Mouse (Mus musculus) CH12.LX (cell line): ENCODE results near the gene I830077J02Rik. TPM values are rescaled to one million over a fixed set of nuclear protein-coding genes. Genes with fewer than 3 reads are reported as not detected.

Source experiments
- DNase-seq: peaks from one replicate; pipeline ENCODE4 v3.0.0-alpha.2; 2013; ENCODE audit errors: extremely low read depth
- H3K27ac ChIP-seq: 2 replicates; pipeline ENCODE4 v1.5.1; 2012; ENCODE audit warnings: low read depth, mild to moderate bottlenecking, control low read depth, moderate library complexity; ENCODE audit not compliant: insufficient read depth
- H3K27me3 ChIP-seq: replicated peaks from 2 replicates; pipeline ENCODE3; 2012; ENCODE audit warnings: inconsistent platforms
- H3K36me3 ChIP-seq, 2 experiments: replicated peaks in 1 of 2; 2 replicates each; pipeline versions ENCODE3 to v1.6.1; 2012; ENCODE audit warnings: inconsistent platforms in 1 of 2, low read length in 1 of 2, mild to moderate bottlenecking in 1 of 2, mixed read lengths in 1 of 2, moderate library complexity in 1 of 2; ENCODE audit not compliant: control insufficient read depth in 1 of 2, insufficient read depth in 1 of 2
- H3K4me1 ChIP-seq, 2 experiments: 2 replicates each; pipeline ENCODE4 v1.6.1; 2012; ENCODE audit warnings: inconsistent platforms in 1 of 2, moderate library complexity in 1 of 2; ENCODE audit not compliant: insufficient read depth in 2 of 2, control insufficient read depth in 1 of 2
- H3K4me2 ChIP-seq: 2 replicates; pipeline ENCODE4 v1.6.1; 2012; ENCODE audit warnings: low read depth, mild to moderate bottlenecking, control low read depth; ENCODE audit not compliant: poor library complexity, insufficient read depth, severe bottlenecking
- H3K4me3 ChIP-seq, 3 experiments: fragments of 150-350 bp in 1 of 3; sonication (generic) in 1 of 3; replicated peaks in 1 of 3; 2 replicates each; pipeline versions ENCODE3 to v1.5.1; 2011 to 2012; ENCODE audit warnings: low read depth in 2 of 3, low read length in 2 of 3, mild to moderate bottlenecking in 2 of 3, moderate library complexity in 2 of 3, control low read depth in 1 of 3, improper control_type of control experiment in 1 of 3, inconsistent platforms in 1 of 3, mixed read lengths in 1 of 3; ENCODE audit not compliant: poor library complexity in 1 of 3
- H3K79me2 ChIP-seq: replicated peaks from 2 replicates; pipeline ENCODE4 v1.6.1; 2012; ENCODE audit warnings: mild to moderate bottlenecking, moderate library complexity; ENCODE audit not compliant: control insufficient read depth, poor library complexity, insufficient read depth, severe bottlenecking; ENCODE audit errors: extremely low read depth
- H3K9ac ChIP-seq: 2 replicates; pipeline ENCODE4 v1.6.1; 2012; ENCODE audit warnings: low read depth, mild to moderate bottlenecking, control low read depth, moderate library complexity; ENCODE audit not compliant: insufficient read depth
- H3K9me3 ChIP-seq: replicated peaks from 2 replicates; pipeline ENCODE3; 2012; ENCODE audit warnings: low read length, inconsistent platforms, mixed read lengths
- BHLHE40 ChIP-seq: IDR thresholded peaks from 2 replicates; pipeline ENCODE4 v1.6.1; 2011; ENCODE audit warnings: mild to moderate bottlenecking, low read depth, low read length, improper control_type of control experiment
- E2F4 ChIP-seq: IDR thresholded peaks from 2 replicates; pipeline ENCODE4 v1.6.1; 2011; ENCODE audit warnings: low read depth, low read length, improper control_type of control experiment; ENCODE audit not compliant: insufficient replicate concordance
- ELF1 ChIP-seq: IDR thresholded peaks from 2 replicates; pipeline ENCODE4 v1.6.1; 2014; ENCODE audit warnings: low read depth, mild to moderate bottlenecking, inconsistent platforms, low read length, improper control_type of control experiment
- MAFK ChIP-seq: IDR thresholded peaks from 2 replicates; pipeline ENCODE4 v1.6.1; 2011; ENCODE audit warnings: low read length, improper control_type of control experiment; ENCODE audit not compliant: insufficient replicate concordance
- MEF2A ChIP-seq: IDR thresholded peaks from 2 replicates; pipeline ENCODE4 v1.6.1; 2014; ENCODE audit warnings: low read depth, mild to moderate bottlenecking, inconsistent platforms, low read length, improper control_type of control experiment, borderline replicate concordance
- NRF1 ChIP-seq: IDR thresholded peaks from 2 replicates; pipeline ENCODE4 v1.6.1; 2014; ENCODE audit warnings: low read depth, mild to moderate bottlenecking, inconsistent platforms, low read length, improper control_type of control experiment, moderate library complexity
- PAX5 ChIP-seq: IDR thresholded peaks from 2 replicates; pipeline ENCODE4 v1.6.1; 2012; ENCODE audit warnings: low read length, inconsistent platforms, mixed read lengths
- POLR2A ChIP-seq: IDR thresholded peaks from 2 replicates; pipeline ENCODE4 v1.6.1; 2011; ENCODE audit warnings: low read depth, mild to moderate bottlenecking, improper control_type of control experiment, low read length
- RAD21 ChIP-seq: IDR thresholded peaks from 2 replicates; pipeline ENCODE4 v1.6.1; 2011; ENCODE audit warnings: low read depth, mild to moderate bottlenecking, low read length, improper control_type of control experiment, moderate library complexity
- SMC3 ChIP-seq: IDR thresholded peaks from 2 replicates; pipeline ENCODE4 v1.6.1; 2011; ENCODE audit warnings: low read depth, low read length, improper control_type of control experiment
- TCF12 ChIP-seq: IDR thresholded peaks from 2 replicates; pipeline ENCODE4 v1.6.1; 2014; ENCODE audit warnings: low read depth, mild to moderate bottlenecking, inconsistent platforms, low read length, improper control_type of control experiment
- UBTF ChIP-seq: IDR thresholded peaks from 2 replicates; pipeline ENCODE4 v1.6.1; 2012; ENCODE audit warnings: low read depth, mild to moderate bottlenecking, inconsistent platforms, low read length, improper control_type of control experiment, moderate library complexity
- ZC3H11A ChIP-seq: IDR thresholded peaks from 2 replicates; pipeline ENCODE4 v1.6.1; 2012; ENCODE audit warnings: low read depth, mild to moderate bottlenecking, inconsistent platforms, low read length, improper control_type of control experiment
- dilution Hi-C: fragments of 300-500 bp; cut with MboI; formaldehyde crosslinking; loops from 2 replicates; pipeline ENCODE4 v1.14.3; 2020; ENCODE audit warnings: low sequenced_read_pairs; ENCODE audit not compliant: extremely low pct_unique_long_range_greater_than_20kb, extremely low pct_ligation_motif_present
- in situ Hi-C: fragments of 300-500 bp; cut with MboI; formaldehyde crosslinking; loops from 3 replicates; pipeline ENCODE4 v1.14.3; 2019; ENCODE audit warnings: low sequenced_read_pairs, low pct_ligation_motif_present, low pct_unique_long_range_greater_than_20kb, mixed read lengths
- polyA plus RNA-seq: library from polyadenylated mRNA; unstranded; fragments of >175 nt; gene quantifications from 2 replicates; pipeline ENCODE4 v1.2.1, GENCODE M21; 2012; ENCODE audit warnings: low read depth; ENCODE audit not compliant: insufficient read length
- total RNA-seq, 2 experiments: library from RNA; depleted of rRNA; stranded (reverse); fragments of 300-350 nt in 1 of 2; fragments of >200 nt in 1 of 2; gene quantifications; 2 replicates each; pipeline ENCODE4 v1.2.3; 2012 to 2014

Gene I830077J02Rik
- total and polyA plus RNA-seq, 3 experiments, result 1.3 to 10.2 (median 2.9) TPM

DNA sequence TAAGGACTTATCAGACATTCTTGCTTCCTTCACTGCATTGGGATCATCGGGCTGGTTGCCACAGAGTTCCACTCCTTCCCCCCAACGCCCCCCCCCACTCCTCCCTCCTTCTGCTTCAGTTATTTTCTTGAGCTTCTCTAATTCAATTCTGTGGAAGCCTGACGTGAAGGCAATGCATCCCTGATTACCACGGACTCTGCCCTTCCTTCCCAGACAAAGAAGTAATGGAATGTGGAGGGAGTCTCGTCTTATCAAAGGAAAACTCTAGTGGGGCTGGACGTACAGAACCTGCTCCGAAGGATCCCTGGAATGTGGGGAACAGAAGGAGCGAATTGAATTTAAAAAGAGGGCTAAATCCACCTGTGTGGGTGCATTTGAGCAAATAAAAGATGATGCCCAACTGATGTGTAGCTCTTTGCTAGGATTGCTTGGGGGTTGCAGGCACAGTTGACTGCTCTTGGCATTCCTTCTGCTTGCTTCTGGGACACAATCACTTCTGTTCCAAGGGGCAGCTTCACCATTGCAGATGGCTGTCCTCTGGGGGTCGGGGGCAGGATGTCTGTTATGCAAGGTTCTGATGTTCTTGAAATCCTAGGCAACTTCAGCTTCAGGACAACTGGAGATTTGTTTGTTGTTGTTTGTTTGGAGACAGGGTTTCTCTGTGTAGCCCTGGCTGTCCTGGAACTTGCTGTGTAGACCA, 24.4 kb downstream of the I830077J02Rik start:
- Histone ChIP-seq H3K79me2 (no peaks in the 10 kb centered on the region), H3K36me3 (peaks cover 0 to 2% of the 10 kb centered on the region in 2 experiments), H3K27me3 (no peaks in the 10 kb centered on the region), H3K9me3 (no peaks in the 10 kb centered on the region), H3K9ac (no peak overlapping the region), H3K4me2 (no peak overlapping the region), H3K27ac (no peak overlapping the region), H3K4me1 (peaks cover 18 to 58% of the 10 kb centered on the region in 2 experiments), H3K4me3 (no peak overlapping the region)
- DNase-seq, result no peak
- in situ Hi-C loops (no loop called here), dilution Hi-C loops (loop anchor here (25.0 kb wide), 1 partner anchor 221 kb away; the partner anchor contains the start of gene Ddx20)
- TF ChIP-seq NRF1 (no peak), BHLHE40 (no peak), PAX5 (no peak), TCF12 (no peak), RAD21 (no peak), E2F4 (no peak), ELF1 (no peak), SMC3 (no peak), MAFK (no peak)

DNA sequence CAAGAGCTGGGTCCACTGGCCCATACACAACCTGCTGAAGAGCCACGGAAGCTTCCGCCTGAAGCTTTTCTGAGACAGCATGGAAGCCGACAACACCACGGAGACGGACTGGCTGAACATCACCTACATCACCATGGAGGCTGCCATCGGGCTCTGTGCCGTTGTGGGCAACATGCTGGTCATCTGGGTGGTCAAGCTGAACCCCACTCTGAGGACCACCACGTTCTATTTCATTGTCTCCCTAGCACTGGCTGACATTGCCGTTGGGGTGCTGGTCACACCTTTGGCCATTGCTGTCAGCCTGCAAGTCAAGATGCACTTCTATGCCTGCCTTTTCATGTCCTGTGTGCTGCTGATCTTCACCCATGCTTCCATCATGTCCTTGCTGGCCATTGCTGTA, 27.7 kb downstream of the I830077J02Rik start:
- Histone ChIP-seq H3K27ac (no peak overlapping the region; the same call in 1 of the 2 replicates), H3K27me3 (no peaks in the 10 kb centered on the region), H3K4me1 (peaks cover 19 to 53% of the 10 kb centered on the region in 2 experiments), H3K9ac (no peak overlapping the region), H3K4me3 (peak overlapping the region in 1 of 3 experiments; percentile 25), H3K4me2 (no peak overlapping the region), H3K9me3 (no peaks in the 10 kb centered on the region), H3K79me2 (no peaks in the 10 kb centered on the region), H3K36me3 (peaks cover 0 to 2% of the 10 kb centered on the region in 2 experiments)
- dilution Hi-C loops (loop anchor here (25.0 kb wide), 1 partner anchor 217 kb away; the partner anchor contains the start of gene Ddx20), in situ Hi-C loops (loop anchor here (5.0 kb wide), 1 partner anchor 53 kb away; the partner anchor contains the start of gene Wdr77)
- no peak for DNase-seq
- TF ChIP-seq MEF2A (no peak), ZC3H11A (no peak), POLR2A (no peak), UBTF (no peak)
